Mouse (Mus musculus) hindbrain, embryonic 12.5 days (tissue): Measurements from ENCODE around the gene Rundc3b. TPM values are rescaled to one million over a fixed set of nuclear protein-coding genes. Genes with fewer than 3 reads are reported as not detected.

ENCODE experiments used
- ATAC-seq: fragments of 200-750 bp; cut with Nextera tagmentation; 2 replicates; pipeline ENCODE4 v1.8.0; 2017; ENCODE audit warnings: moderate TSS enrichment; ENCODE audit not compliant: low FRiP score
- H3K27ac ChIP-seq: fragments of 300-500 bp; sonication (generic); 2 replicates; pipeline ENCODE4 v1.5.1; 2016; ENCODE audit warnings: mild to moderate bottlenecking
- H3K27me3 ChIP-seq: fragments of 300-500 bp; sonication (generic); 2 replicates; pipeline ENCODE4 v1.6.1; 2016; ENCODE audit warnings: mild to moderate bottlenecking
- H3K36me3 ChIP-seq: fragments of 300-500 bp; sonication (generic); 2 replicates; pipeline ENCODE4 v1.6.1; 2016; ENCODE audit warnings: mild to moderate bottlenecking
- H3K4me1 ChIP-seq: fragments of 300-500 bp; sonication (generic); 2 replicates; pipeline ENCODE4 v1.6.1; 2016
- H3K4me2 ChIP-seq: fragments of 300-500 bp; sonication (generic); replicated peaks from 2 replicates; pipeline ENCODE4 v1.6.1; 2016; ENCODE audit warnings: mild to moderate bottlenecking
- H3K4me3 ChIP-seq: fragments of 300-500 bp; sonication (generic); 2 replicates; pipeline ENCODE4 v1.5.1; 2016; ENCODE audit warnings: mild to moderate bottlenecking
- H3K9ac ChIP-seq: fragments of 300-500 bp; sonication (generic); 2 replicates; pipeline ENCODE4 v1.6.1; 2016; ENCODE audit warnings: mild to moderate bottlenecking, moderate library complexity
- H3K9me3 ChIP-seq: fragments of 300-500 bp; sonication (generic); replicated peaks from 2 replicates; pipeline ENCODE4 v1.6.1; 2016; ENCODE audit warnings: mild to moderate bottlenecking
- polyA plus RNA-seq: library from polyadenylated mRNA; unstranded; fragments of >200 nt; fragmentation: Nextera tagmentation; extraction: Ambion mirVana; gene quantifications from 2 replicates; pipeline ENCODE4 v1.2.1, GENCODE M21; 2016

The Rundc3b gene
- polyA plus RNA-seq, 1 experiment from 2014 or later = 25.8 TPM

DNA sequence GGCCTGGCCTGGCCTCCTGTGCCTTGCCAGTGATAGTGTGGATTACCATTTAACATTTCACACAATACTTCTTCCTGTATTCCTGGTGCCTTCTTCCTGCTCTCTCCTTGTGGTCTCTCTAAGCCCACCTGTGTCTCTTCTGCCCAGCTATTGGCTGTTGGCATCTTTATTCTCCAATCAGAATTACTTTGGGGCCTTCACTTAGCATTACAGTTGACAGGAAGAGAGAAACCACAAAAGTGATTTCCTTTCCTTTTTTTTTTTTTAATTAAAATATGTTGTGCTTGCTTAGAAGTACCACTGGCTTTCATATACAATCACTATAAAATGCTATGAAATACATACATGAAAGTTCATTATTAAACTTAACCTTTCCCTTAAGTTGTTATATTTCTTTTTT, 167.2 kb downstream of the Rundc3b start:
- Histone ChIP-seq H3K9me3 (no peaks in the 10 kb centered on the region), H3K4me3 (no peak overlapping the region), H3K36me3 (peaks cover 11% of the 10 kb centered on the region; the same call in 1 of the 2 replicates), H3K27ac (no peak overlapping the region), H3K4me2 (no peak overlapping the region), H3K9ac (no peak overlapping the region), H3K4me1 (no peaks in the 10 kb centered on the region), H3K27me3 (no peaks in the 10 kb centered on the region)
- ATAC-seq = no peak

Other genes with a start within 250 kb of the Rundc3b start
- 39.9 and 41.7 TPM in 2 replicates for gene Dbf4, start 200.2 kb downstream of the Rundc3b start, polyA plus RNA-seq
- gene Slc25a40, start 200.1 kb downstream of the Rundc3b start, polyA plus RNA-seq = 9.7 and 10.3 TPM in 2 replicates
- gene Abcb1a, start 37.1 kb upstream of the Rundc3b start, polyA plus RNA-seq = 0.48 and 0.86 TPM in 2 replicates
- gene Abcb1b, start 175.2 kb upstream of the Rundc3b start, polyA plus RNA-seq = 1.1 and 1.2 TPM in 2 replicates